Mouse (Mus musculus) T-helper 2 cell (primary cell): ENCODE data around the gene Kcnab3.

Experiments used
- in situ Hi-C: fragments of 300-600 bp; cut with MboI, MseI; formaldehyde crosslinking; loops from one replicate; pipeline ENCODE4 v1.15.1; 2025; ENCODE audit warnings: high pct_unique_total_duplicates

Gene Kcnab3

GRCm38 (mm10) chr11:69369990-69370816, 44.1 kb downstream of the Kcnab3 start:
- in situ Hi-C loops: no loop called here

GRCm38 (mm10) chr11:69370817-69371215, 44.8 kb downstream of the Kcnab3 start:
- in situ Hi-C loops: no loop called here

- in situ Hi-C loops: no loop called here
These were observed 45.5 kb downstream of the Kcnab3 start for GRCm38 (mm10) chr11:69371601-69372000.

- in situ Hi-C loops: no loop called here
These were observed 46.2 kb downstream of the Kcnab3 start for GRCm38 (mm10) chr11:69372056-69372779.

GRCm38 (mm10) chr11:69372780-69373170, 46.7 kb downstream of the Kcnab3 start:
- in situ Hi-C loops: no loop called here

- in situ Hi-C loops: no loop called here
These were observed 47.3 kb downstream of the Kcnab3 start for GRCm38 (mm10) chr11:69373223-69373965.

- in situ Hi-C loops: no loop called here
These were observed 49.6 kb downstream of the Kcnab3 start for GRCm38 (mm10) chr11:69375646-69376045.

GRCm38 (mm10) chr11:69377766-69378165, 51.7 kb downstream of the Kcnab3 start:
- in situ Hi-C loops: no loop called here

- in situ Hi-C loops: no loop called here
These were observed 53.5 kb downstream of the Kcnab3 start for GRCm38 (mm10) chr11:69379600-69379999.

- in situ Hi-C loops: no loop called here
These were observed 55.3 kb downstream of the Kcnab3 start for GRCm38 (mm10) chr11:69381356-69381755.
